Mouse (Mus musculus): ENCODE measurements around the gene Krt87.
A peak's percentile ranks its signal among the peaks of the same experiment; 100 is the strongest.

DNA sequence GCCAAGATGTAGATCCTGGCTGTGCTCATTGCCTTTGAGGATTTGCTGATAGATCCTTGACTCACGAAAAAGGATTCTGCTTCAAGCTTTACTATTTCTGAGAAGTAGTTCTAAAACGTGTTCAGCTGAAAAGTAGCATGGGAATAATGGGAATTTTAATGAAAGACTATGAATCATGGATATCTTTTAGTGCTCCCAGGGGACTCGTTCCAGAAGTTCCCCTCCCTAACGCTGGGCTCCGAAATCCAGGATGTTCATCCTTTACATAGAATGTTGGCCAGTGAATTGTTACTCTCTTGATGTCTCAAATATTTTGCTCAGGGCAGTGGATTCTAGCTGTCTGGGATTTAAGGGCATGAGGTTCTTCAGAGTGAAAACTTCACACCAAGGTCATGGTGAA lies 46.4 kb downstream of the Krt87 start:
- TF ChIP-seq CTCF (IDR thresholded peaks at IDR 0.05; ENCODE audit: control insufficient read depth, insufficient read depth, insufficient read length) (no peak), MYOD1 (IDR thresholded peaks at IDR 0.05; ENCODE audit: control insufficient read depth, insufficient read length, low read depth) (no peak), MAX (IDR thresholded peaks at IDR 0.05) (no peak), USF1 (IDR thresholded peaks at IDR 0.05; ENCODE audit: low read depth) (no peak), MYOG (IDR thresholded peaks at IDR 0.05; ENCODE audit: control insufficient read depth, extremely low read depth, insufficient read length) (no peak), CEBPB (IDR thresholded peaks at IDR 0.05; ENCODE audit: low read depth) (no peak), FOSL1 (IDR thresholded peaks at IDR 0.05; ENCODE audit: insufficient read depth, low read length, poor library complexity, severe bottlenecking) (peak; percentile 41)

Measured in C2C12 (cell line).